Mouse (Mus musculus): ENCODE measurements around the gene 1700001J03Rik.

- TF ChIP-seq POLR2A (IDR thresholded peaks at IDR 0.05; ENCODE audit: low read depth, low read length) (no peak), CTCF (conservative IDR thresholded peaks at IDR 0.05; ENCODE audit: insufficient read depth, insufficient read length, low read depth, low read length) (no peak)
Measured at GRCm38 (mm10) chr5:146150454-146150853, 34.6 kb downstream of the 1700001J03Rik start.
